8 mouse cellular contexts compared by ENCODE assay signal in genomic region chr7:79466053-79466901, GRCm38 (mm10). TPM values are rescaled to one million over a fixed set of nuclear protein-coding genes. Genes with fewer than 3 reads are reported as not detected.
DNase-seq lines count a peak whose midpoint lies in the region; ATAC-seq and TF ChIP-seq lines count a peak whose summit lies in the region.

TSS of gene Polg (minus strand) at chr7:79466362.

- peaks cover 10% of the 10 kb centered on the region for H3K4me1 ChIP-seq in bone marrow, adult 2 months (ENCODE audit: control insufficient read depth, insufficient read depth, low read length)
- peaks cover 27% of the 10 kb centered on the region for H3K4me1 ChIP-seq in embryonic facial prominence, embryonic 15.5 days
- H3K4me1 ChIP-seq in limb, embryonic 14.5 days (ENCODE audit: control insufficient read depth, insufficient read depth, low read length): peaks cover 11% of the 10 kb centered on the region
- peaks cover 10% of the 10 kb centered on the region; the same call in 1 of the 2 replicates for H3K4me1 ChIP-seq in midbrain, postnatal 0 days (ENCODE audit: insufficient read depth, low read length)

- peak; percentile 99 for ATAC-seq in embryonic facial prominence, embryonic 15.5 days (ENCODE audit: insufficient number of reproducible peaks, low FRiP score, low TSS enrichment, low read depth)
- ATAC-seq in limb, embryonic 14.5 days (ENCODE audit: low FRiP score, low read depth): peak; percentile 95
- ATAC-seq in midbrain, postnatal 0 days (ENCODE audit: low FRiP score): peak; percentile 95

- TF ChIP-seq POLR2A in bone marrow, adult 2 months (IDR thresholded peaks at IDR 0.05; ENCODE audit: borderline replicate concordance, control insufficient read depth, low read depth, low read length): peak; percentile 80; the same call in 1 of the 2 replicates
- peak; percentile 50; the same call in 1 of the 2 replicates for TF ChIP-seq POLR2A in limb, embryonic 14.5 days (IDR thresholded peaks at IDR 0.05; ENCODE audit: borderline replicate concordance, extremely low read depth, insufficient read depth, insufficient read length)

- H3K9me3 ChIP-seq in embryonic facial prominence, embryonic 15.5 days (replicated peaks): no peaks in the 10 kb centered on the region
- no peaks in the 10 kb centered on the region for H3K9me3 ChIP-seq in limb, embryonic 14.5 days (ENCODE audit: control insufficient read depth, low read length)
- H3K9me3 ChIP-seq in midbrain, postnatal 0 days (ENCODE audit: low read length): no peaks in the 10 kb centered on the region

- H3K9ac ChIP-seq in embryonic facial prominence, embryonic 15.5 days: peak within 1 kb of the TSS; percentile 69
- peak within 1 kb of the TSS; percentile 86 for H3K9ac ChIP-seq in limb, embryonic 14.5 days (ENCODE audit: low read depth, low read length, severe bottlenecking)
- H3K9ac ChIP-seq in midbrain, postnatal 0 days (replicated peaks; ENCODE audit: low read length, poor library complexity, severe bottlenecking): peak within 1 kb of the TSS; percentile 77

- DNase-seq in 416B (ENCODE audit: low read depth): peak; percentile 98
- peak; percentile 99 for DNase-seq in heart, adult 8-10 months (ENCODE audit: low spot score)
- peak; percentile 99 for DNase-seq in kidney, adult 9 months
- peak; percentile 97 for DNase-seq in limb, embryonic 14.5 days (ENCODE audit: low spot score)
- DNase-seq in midbrain, postnatal 0 days (ENCODE audit: low spot score): peak; percentile 97
- DNase-seq in spleen, postnatal 14 days (ENCODE audit: low spot score in 2 of 2): peak; percentile 97 to 98

- H3K27me3 ChIP-seq in embryonic facial prominence, embryonic 15.5 days: 0 out of 2 replicates have a peak, but pooled peaks cover 7% of the 10 kb centered on the region
- H3K27me3 ChIP-seq in limb, embryonic 14.5 days (ENCODE audit: control insufficient read depth, insufficient read depth, low read length): no peaks in the 10 kb centered on the region
- H3K27me3 ChIP-seq in midbrain, postnatal 0 days (ENCODE audit: insufficient read depth, low read length): no peaks in the 10 kb centered on the region

- peaks cover 13% of the 10 kb centered on the region for H3K36me3 ChIP-seq in embryonic facial prominence, embryonic 15.5 days
- peaks cover 23% of the 10 kb centered on the region for H3K36me3 ChIP-seq in limb, embryonic 14.5 days (ENCODE audit: control insufficient read depth, insufficient read depth, low read length)
- peaks cover 7% of the 10 kb centered on the region for H3K36me3 ChIP-seq in midbrain, postnatal 0 days (ENCODE audit: insufficient read depth, low read length)

- H3K27ac ChIP-seq in bone marrow, adult 2 months (ENCODE audit: control insufficient read depth, insufficient read depth, low read depth, low read length, poor library complexity): peak within 1 kb of the TSS; percentile 93
- H3K27ac ChIP-seq in embryonic facial prominence, embryonic 15.5 days (replicated peaks): peak within 1 kb of the TSS; percentile 91
- peak within 1 kb of the TSS; percentile 79 for H3K27ac ChIP-seq in limb, embryonic 14.5 days (replicated peaks; ENCODE audit: low read depth, low read length)
- peak within 1 kb of the TSS; percentile 80 for H3K27ac ChIP-seq in midbrain, postnatal 0 days (ENCODE audit: low read depth, low read length)

- peak within 1 kb of the TSS; percentile 89 for H3K4me3 ChIP-seq in bone marrow, adult 2 months (replicated peaks; ENCODE audit: control insufficient read depth, low read depth, low read length)
- peak within 1 kb of the TSS; percentile 78 for H3K4me3 ChIP-seq in embryonic facial prominence, embryonic 15.5 days (replicated peaks)
- peak within 1 kb of the TSS; percentile 78 for H3K4me3 ChIP-seq in limb, embryonic 14.5 days (replicated peaks; ENCODE audit: low read length)
- H3K4me3 ChIP-seq in midbrain, postnatal 0 days (ENCODE audit: low read depth, low read length): peak within 1 kb of the TSS; percentile 92

- WGBS in bone marrow, adult 2 months: under 1% methylated on average over 76 of the region's 76 CpGs
- WGBS in embryonic facial prominence, embryonic 15.5 days: under 1% methylated on average over 73 of the region's 76 CpGs
- under 1% methylated on average over 54 of the region's 76 CpGs for WGBS in limb, embryonic 14.5 days
- under 1% methylated on average over 62 of the region's 76 CpGs for WGBS in midbrain, postnatal 0 days

- peak within 1 kb of the TSS; percentile 83 for H3K4me2 ChIP-seq in embryonic facial prominence, embryonic 15.5 days (replicated peaks)
- peak within 1 kb of the TSS; percentile 93 for H3K4me2 ChIP-seq in limb, embryonic 14.5 days (replicated peaks; ENCODE audit: low read depth, low read length, severe bottlenecking)
- peak within 1 kb of the TSS; percentile 84 for H3K4me2 ChIP-seq in midbrain, postnatal 0 days (ENCODE audit: low read depth, low read length, poor library complexity, severe bottlenecking)

- TF ChIP-seq CTCF in bone marrow, adult 2 months (IDR thresholded peaks at IDR 0.05; ENCODE audit: control insufficient read depth, insufficient read depth, low read length): no peak
- TF ChIP-seq CTCF in midbrain, postnatal 0 days (IDR thresholded peaks at IDR 0.05): peak; percentile 37; the same call in 1 of the 2 replicates

RNA-seq across cellular contexts. Expression of gene Polg, which starts in this region (rescaled TPM):
- 74.2 and 180 TPM in 2 replicates for polyA plus RNA-seq in bone marrow, adult 2 months (2011; ENCODE audit: insufficient read depth, insufficient read length, low replicate concordance, missing spikeins)
- 32.7 and 42.6 TPM in 2 replicates for polyA plus RNA-seq in embryonic facial prominence, embryonic 15.5 days (2015; fragmentation: Nextera tagmentation; extraction: Ambion mirVana)
- 10 to 100 TPM; 65.9 to 72.3 (median 69.9) TPM for total RNA-seq in heart, adult 8-10 months (2022)
- 59.8 and 71.9 TPM in 2 replicates for polyA plus RNA-seq in limb, embryonic 14.5 days (2012; rRNA removed)
- polyA plus RNA-seq in limb, embryonic 14.5 days (2014; fragmentation: Nextera tagmentation; extraction: Ambion mirVana): 37.6 and 42.8 TPM in 2 replicates
- 46.5 and 49.4 TPM in 2 replicates for total RNA-seq in midbrain, postnatal 0 days (2014; rRNA removed)
- polyA plus RNA-seq in midbrain, postnatal 0 days (2015; fragmentation: Nextera tagmentation; extraction: Ambion mirVana): 16.9 and 18.6 TPM in 2 replicates

Comparison
In these comparisons a context has a peak if more than half of its experiments do, and no peak if none do; other contexts are left out.
1. Peak in every context shown above with its lines: DNase-seq, ATAC-seq, H3K4me3 ChIP-seq and H3K27ac ChIP-seq.